Mouse (Mus musculus) heart, adult 2 months (tissue): ENCODE measurements around the gene Srgap1.

ENCODE experiments used
- CTCF ChIP-seq: fragments of 200-600 bp; IDR thresholded peaks from 2 replicates; pipeline ENCODE4 v1.8.1; 2022; ENCODE audit warnings: antibody characterized with exemption, mild to moderate bottlenecking, moderate library complexity
- POLR2A ChIP-seq: fragments of 200-500 bp; IDR thresholded peaks from 2 replicates; pipeline ENCODE4 v1.6.1; 2011; ENCODE audit warnings: mild to moderate bottlenecking, low read depth, low read length, control low read depth; ENCODE audit not compliant: insufficient read depth

DNA sequence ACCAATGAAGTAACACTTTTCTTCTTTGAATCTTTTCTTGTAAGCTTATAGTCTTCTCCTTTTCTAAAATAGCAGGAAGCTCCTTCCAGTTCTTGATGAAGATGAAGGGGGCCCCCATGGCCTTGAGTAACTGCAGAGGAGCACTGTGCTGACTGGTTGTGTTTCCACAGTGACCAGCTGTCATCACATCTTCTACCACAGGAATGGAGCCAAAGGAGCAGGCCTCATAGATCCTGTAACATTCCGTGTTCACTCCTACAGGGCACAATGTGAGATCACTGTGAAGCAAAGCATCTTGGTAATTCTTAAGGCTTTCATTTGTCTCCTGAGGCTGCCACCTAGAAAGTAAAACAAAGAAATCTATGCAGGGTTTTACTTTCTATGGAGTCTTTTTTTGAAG is 34.2 kb upstream of the Srgap1 start:
- TF ChIP-seq CTCF (no peak), POLR2A (no peak)
